Mouse (Mus musculus) liver, embryonic 12.5 days (tissue): Measurements from ENCODE around the gene Rab10. TPM values are rescaled to one million over a fixed set of nuclear protein-coding genes. Genes with fewer than 3 reads are reported as not detected.

ENCODE experiments used
- ATAC-seq: fragments of 200-750 bp; cut with Nextera tagmentation; 2 replicates; pipeline ENCODE4 v1.8.0; 2017; ENCODE audit warnings: moderate number of reproducible peaks, mild to moderate bottlenecking, moderate library complexity
- H3K27ac ChIP-seq: fragments of 300-500 bp; sonication (generic); 2 replicates; pipeline ENCODE4 v1.5.1; 2016; ENCODE audit warnings: mild to moderate bottlenecking
- H3K27me3 ChIP-seq: fragments of 300-500 bp; sonication (generic); replicated peaks from 2 replicates; pipeline ENCODE4 v1.6.1; 2016; ENCODE audit warnings: mild to moderate bottlenecking, moderate library complexity
- H3K36me3 ChIP-seq: fragments of 300-500 bp; sonication (generic); 2 replicates; pipeline ENCODE4 v1.6.1; 2016; ENCODE audit warnings: mild to moderate bottlenecking, moderate library complexity
- H3K4me1 ChIP-seq: fragments of 300-500 bp; sonication (generic); 2 replicates; pipeline ENCODE4 v1.6.1; 2016
- H3K4me2 ChIP-seq: fragments of 300-500 bp; sonication (generic); 2 replicates; pipeline ENCODE4 v1.6.1; 2016; ENCODE audit warnings: mild to moderate bottlenecking, moderate library complexity
- H3K4me3 ChIP-seq: fragments of 300-500 bp; sonication (generic); 2 replicates; pipeline ENCODE4 v1.5.1; 2016; ENCODE audit warnings: mild to moderate bottlenecking, moderate library complexity
- H3K9ac ChIP-seq: fragments of 300-500 bp; sonication (generic); 2 replicates; pipeline ENCODE4 v1.6.1; 2016; ENCODE audit warnings: mild to moderate bottlenecking, moderate library complexity
- H3K9me3 ChIP-seq: fragments of 300-500 bp; sonication (generic); replicated peaks from 2 replicates; pipeline ENCODE4 v1.6.1; 2016; ENCODE audit warnings: mild to moderate bottlenecking, moderate library complexity
- WGBS: fragments of 180-500 bp; shearing (Covaris S2); methylation state at CpG from one replicate; pipeline ENCODE4 v1.1.7; 2016; ENCODE audit not compliant: insufficient replicate concordance; 5-methylcytosine and 5-hydroxymethylcytosine counted together
- polyA plus RNA-seq: library from polyadenylated mRNA; unstranded; fragments of >200 nt; fragmentation: Nextera tagmentation; extraction: Ambion mirVana; gene quantifications from 2 replicates; pipeline ENCODE4 v1.2.1, GENCODE M21; 2016

Gene Rab10
- polyA plus RNA-seq, 1 experiment from 2014 or later: 80.8 TPM

- 52% methylated on average over 2 of the region's 2 CpGs for WGBS
- H3K4me3 ChIP-seq: no peak overlapping the region
- ATAC-seq: no peak
Measured at GRCm38 (mm10) chr12:3265188-3265587, 44.6 kb downstream of the Rab10 start.

GRCm38 (mm10) chr12:3264449-3264848, 45.3 kb downstream of the Rab10 start:
- H3K9me3 ChIP-seq: no peaks in the 10 kb centered on the region
- H3K4me2 ChIP-seq: no peak overlapping the region
- H3K4me3 ChIP-seq: no peak overlapping the region
- WGBS: 42% methylated on average over 2 of the region's 2 CpGs
- H3K36me3 ChIP-seq: peaks cover 45% of the 10 kb centered on the region
- H3K4me1 ChIP-seq: peaks cover 34% of the 10 kb centered on the region
- H3K9ac ChIP-seq: no peak overlapping the region
- no peak overlapping the region for H3K27ac ChIP-seq
- no peak for ATAC-seq
- no peaks in the 10 kb centered on the region for H3K27me3 ChIP-seq

More at GRCm38 (mm10) chr12:3265188-3265587, 44.6 kb downstream of the Rab10 start:
- no peak overlapping the region for H3K4me2 ChIP-seq
- no peak overlapping the region for H3K27ac ChIP-seq
- no peak overlapping the region for H3K9ac ChIP-seq
- H3K9me3 ChIP-seq: no peaks in the 10 kb centered on the region
- H3K36me3 ChIP-seq: peaks cover 38% of the 10 kb centered on the region
- H3K27me3 ChIP-seq: no peaks in the 10 kb centered on the region
- H3K4me1 ChIP-seq: peaks cover 34% of the 10 kb centered on the region

- no peak for ATAC-seq
- no peaks in the 10 kb centered on the region for H3K27me3 ChIP-seq
- H3K4me1 ChIP-seq: peaks cover 13% of the 10 kb centered on the region
- no peaks in the 10 kb centered on the region for H3K9me3 ChIP-seq
- no peak overlapping the region for H3K9ac ChIP-seq
- 93% methylated on average over 25 of the region's 25 CpGs for WGBS
- no peak overlapping the region for H3K4me2 ChIP-seq
- no peak overlapping the region for H3K27ac ChIP-seq
- H3K4me3 ChIP-seq: no peak overlapping the region
- H3K36me3 ChIP-seq: peaks cover 65% of the 10 kb centered on the region
Measured at GRCm38 (mm10) chr12:3261596-3261995, 48.2 kb downstream of the Rab10 start.

- Histone ChIP-seq H3K9ac (0 out of 2 replicates have a peak overlapping the region, but pooled peaks have one; percentile 35), H3K4me3 (no peak overlapping the region), H3K4me2 (0 out of 2 replicates have a peak overlapping the region, but pooled peaks have one; percentile 18), H3K9me3 (no peaks in the 10 kb centered on the region), H3K27me3 (no peaks in the 10 kb centered on the region), H3K27ac (peak overlapping the region; percentile 62), H3K36me3 (peaks cover 87% of the 10 kb centered on the region), H3K4me1 (peaks cover 20% of the 10 kb centered on the region)
- no peak for ATAC-seq
Measured at GRCm38 (mm10) chr12:3255966-3256365, 53.8 kb downstream of the Rab10 start.

GRCm38 (mm10) chr12:3255435-3255834, 54.3 kb downstream of the Rab10 start:
- WGBS: 88% methylated on average over 2 of the region's 2 CpGs
- Histone ChIP-seq H3K9me3 (no peaks in the 10 kb centered on the region), H3K36me3 (peaks cover 88% of the 10 kb centered on the region), H3K4me3 (no peak overlapping the region), H3K27me3 (no peaks in the 10 kb centered on the region), H3K4me2 (0 out of 2 replicates have a peak overlapping the region, but pooled peaks have one; percentile 18), H3K4me1 (peaks cover 20% of the 10 kb centered on the region), H3K27ac (no peak overlapping the region), H3K9ac (no peak overlapping the region)
- ATAC-seq: no peak

GRCm38 (mm10) chr12:3253591-3253990, 56.2 kb downstream of the Rab10 start:
- Histone ChIP-seq H3K36me3 (peaks cover 89% of the 10 kb centered on the region), H3K4me1 (peaks cover 20% of the 10 kb centered on the region), H3K9ac (no peak overlapping the region), H3K4me3 (no peak overlapping the region), H3K9me3 (no peaks in the 10 kb centered on the region), H3K4me2 (no peak overlapping the region), H3K27ac (no peak overlapping the region), H3K27me3 (no peaks in the 10 kb centered on the region)
- peak; percentile 53; the same call in 1 of the 2 replicates for ATAC-seq

- Histone ChIP-seq H3K9me3 (no peaks in the 10 kb centered on the region), H3K4me1 (no peaks in the 10 kb centered on the region), H3K4me3 (no peak overlapping the region), H3K36me3 (peaks cover 57% of the 10 kb centered on the region), H3K4me2 (no peak overlapping the region), H3K9ac (no peak overlapping the region), H3K27ac (no peak overlapping the region), H3K27me3 (no peaks in the 10 kb centered on the region)
- no peak for ATAC-seq
- 83% methylated on average over 6 of the region's 6 CpGs for WGBS
Measured at GRCm38 (mm10) chr12:3246091-3246490, 63.7 kb downstream of the Rab10 start.

- no peak overlapping the region for H3K27ac ChIP-seq
- H3K4me3 ChIP-seq: no peak overlapping the region
- no peak overlapping the region for H3K9ac ChIP-seq
- H3K4me2 ChIP-seq: no peak overlapping the region
- H3K4me1 ChIP-seq: peaks cover 10% of the 10 kb centered on the region
- H3K27me3 ChIP-seq: no peaks in the 10 kb centered on the region
- peaks cover 46% of the 10 kb centered on the region for H3K36me3 ChIP-seq
- peaks cover 38% of the 10 kb centered on the region for H3K9me3 ChIP-seq
- 85% methylated on average over 1 of the region's 1 CpGs for WGBS
- no peak for ATAC-seq
Measured at GRCm38 (mm10) chr12:3239544-3239943, 70.2 kb downstream of the Rab10 start.

- Histone ChIP-seq H3K27me3 (no peaks in the 10 kb centered on the region), H3K4me3 (no peak overlapping the region), H3K9ac (no peak overlapping the region), H3K9me3 (peaks cover 38% of the 10 kb centered on the region), H3K27ac (no peak overlapping the region), H3K36me3 (peaks cover 46% of the 10 kb centered on the region), H3K4me1 (peaks cover 10% of the 10 kb centered on the region), H3K4me2 (no peak overlapping the region)
- ATAC-seq: no peak
- whole genome bisulfite sequencing: 93% methylated on average over 16 of the region's 16 CpGs
Measured at GRCm38 (mm10) chr12:3238361-3239051, 71.3 kb downstream of the Rab10 start.

- Histone ChIP-seq H3K4me2 (no peak overlapping the region), H3K9ac (no peak overlapping the region), H3K27ac (no peak overlapping the region), H3K27me3 (no peaks in the 10 kb centered on the region), H3K4me3 (no peak overlapping the region), H3K4me1 (peaks cover 10% of the 10 kb centered on the region), H3K9me3 (peaks cover 38% of the 10 kb centered on the region), H3K36me3 (peaks cover 46% of the 10 kb centered on the region)
- WGBS: 87% methylated on average over 5 of the region's 5 CpGs
- ATAC-seq: no peak
Measured at GRCm38 (mm10) chr12:3237799-3238198, 72.0 kb downstream of the Rab10 start.

GRCm38 (mm10) chr12:3236831-3237681, 72.7 kb downstream of the Rab10 start:
- Histone ChIP-seq H3K9ac (no peak overlapping the region), H3K27me3 (no peaks in the 10 kb centered on the region), H3K27ac (no peak overlapping the region), H3K4me1 (peaks cover 10% of the 10 kb centered on the region), H3K9me3 (peaks cover 38% of the 10 kb centered on the region), H3K4me2 (peak overlapping the region; percentile 79; the same call in 1 of the 2 replicates), H3K4me3 (peak overlapping the region; percentile 67; the same call in 1 of the 2 replicates), H3K36me3 (peaks cover 46% of the 10 kb centered on the region)
- no peak for ATAC-seq
- WGBS: 92% methylated on average over 12 of the region's 12 CpGs

GRCm38 (mm10) chr12:3236163-3236641, 73.6 kb downstream of the Rab10 start:
- no peak overlapping the region for H3K27ac ChIP-seq
- no peak for ATAC-seq

More at GRCm38 (mm10) chr12:3236163-3236641, 73.6 kb downstream of the Rab10 start:
- peak overlapping the region; percentile 79 for H3K4me2 ChIP-seq
- peaks cover 46% of the 10 kb centered on the region for H3K36me3 ChIP-seq
- peaks cover 10% of the 10 kb centered on the region for H3K4me1 ChIP-seq
- H3K4me3 ChIP-seq: peak overlapping the region; percentile 67
- peak overlapping the region; percentile 66 for H3K9ac ChIP-seq
- 72% methylated on average over 14 of the region's 14 CpGs for WGBS
- H3K9me3 ChIP-seq: peaks cover 38% of the 10 kb centered on the region
- H3K27me3 ChIP-seq: no peaks in the 10 kb centered on the region
